Mouse (Mus musculus): Measurements from ENCODE around the gene Sept11. TPM values are rescaled to one million over a fixed set of nuclear protein-coding genes. Genes with fewer than 3 reads are reported as not detected.

The Sept11 gene
- polyA plus RNA-seq, 1 experiment from 2014 or later, result 222 TPM

DNA sequence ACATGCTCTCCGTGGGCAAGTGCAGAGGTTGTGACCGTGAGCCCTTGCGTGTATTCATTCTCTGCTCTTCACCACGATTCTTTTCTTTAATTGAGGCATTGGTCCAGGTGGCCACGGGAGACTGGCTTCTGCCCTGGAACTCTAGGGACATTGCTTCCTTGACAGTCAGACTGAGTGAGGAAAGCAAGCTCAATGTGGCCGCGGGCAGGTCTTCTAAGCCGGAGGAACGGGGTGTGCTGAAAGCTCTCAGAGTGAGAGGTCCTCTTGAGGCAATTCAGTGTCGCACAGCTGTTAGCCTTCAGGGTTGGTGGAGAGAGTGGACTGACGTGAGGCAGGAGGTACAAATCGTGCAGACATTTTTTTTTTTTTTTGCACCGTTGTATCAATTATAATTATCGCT, 5.6 kb downstream of the Sept11 start:
- Histone ChIP-seq H3K27ac (peak overlapping the region; percentile 57; the same call in 1 of the 2 replicates), H3K27me3 (no peaks in the 10 kb centered on the region), H3K4me1 (peaks cover 85% of the 10 kb centered on the region), H3K4me3 (replicated peaks) (no peak overlapping the region), H3K4me2 (peak overlapping the region; percentile 94), H3K9ac (peak overlapping the region; percentile 18; the same call in 1 of the 2 replicates), H3K9me3 (replicated peaks) (no peaks in the 10 kb centered on the region), H3K36me3 (no peaks in the 10 kb centered on the region)
- ATAC-seq (replicated peaks; ENCODE audit: low FRiP score), result no peak
- 50% methylated on average over 14 of the region's 14 CpGs for WGBS

GRCm38 (mm10) chr5:93100906-93101305, 7.7 kb downstream of the Sept11 start:
- ATAC-seq (replicated peaks; ENCODE audit: low FRiP score), result no peak
- 81% methylated on average over 4 of the region's 4 CpGs for WGBS
- Histone ChIP-seq H3K9ac (no peak overlapping the region), H3K4me1 (peaks cover 79% of the 10 kb centered on the region), H3K27me3 (no peaks in the 10 kb centered on the region), H3K36me3 (0 out of 2 replicates have a peak, but pooled peaks cover 5% of the 10 kb centered on the region), H3K9me3 (replicated peaks) (no peaks in the 10 kb centered on the region), H3K27ac (peak overlapping the region; percentile 67), H3K4me3 (replicated peaks) (no peak overlapping the region), H3K4me2 (0 out of 2 replicates have a peak overlapping the region, but pooled peaks have one; percentile 21)

GRCm38 (mm10) chr5:93101371-93101791, 8.1 kb downstream of the Sept11 start:
- WGBS, result 11% methylated on average over 8 of the region's 8 CpGs
- H3K4me1 ChIP-seq, result peaks cover 75% of the 10 kb centered on the region
- no peak overlapping the region for H3K4me3 ChIP-seq (replicated peaks)
- peak overlapping the region; percentile 21; the same call in 1 of the 2 replicates for H3K4me2 ChIP-seq
- H3K9ac ChIP-seq, result no peak overlapping the region
- 0 out of 2 replicates have a peak, but pooled peaks cover 5% of the 10 kb centered on the region for H3K36me3 ChIP-seq
- peak; percentile 65 for ATAC-seq (replicated peaks; ENCODE audit: low FRiP score)
- H3K27me3 ChIP-seq, result no peaks in the 10 kb centered on the region
- no peaks in the 10 kb centered on the region for H3K9me3 ChIP-seq (replicated peaks)
- H3K27ac ChIP-seq, result peak overlapping the region; percentile 67

DNA sequence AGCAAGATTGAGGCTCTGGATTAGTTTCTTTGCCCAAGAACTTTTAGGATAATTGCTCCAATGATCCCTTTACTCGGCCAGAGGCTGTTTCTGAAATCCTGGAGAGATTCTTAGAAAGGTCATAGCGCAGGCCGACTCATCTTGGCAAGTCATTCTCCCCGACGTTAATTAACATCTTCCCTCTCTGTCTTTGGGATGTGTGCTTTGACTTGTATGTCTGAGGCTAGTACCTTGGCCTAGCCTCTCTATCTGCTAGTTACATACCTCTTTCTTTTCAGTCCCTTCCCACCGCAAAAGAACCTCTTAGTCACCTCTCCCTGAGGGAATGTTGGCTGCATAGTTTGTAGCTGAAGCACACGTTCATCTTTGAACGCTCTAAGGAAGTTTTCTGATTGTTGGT, 10.4 kb downstream of the Sept11 start:
- no peaks in the 10 kb centered on the region for H3K9me3 ChIP-seq (replicated peaks)
- H3K36me3 ChIP-seq, result 0 out of 2 replicates have a peak, but pooled peaks cover 5% of the 10 kb centered on the region
- H3K4me2 ChIP-seq, result no peak overlapping the region
- peaks cover 53% of the 10 kb centered on the region for H3K4me1 ChIP-seq
- H3K27me3 ChIP-seq, result no peaks in the 10 kb centered on the region
- H3K4me3 ChIP-seq (replicated peaks), result no peak overlapping the region
- peak overlapping the region; percentile 54; the same call in 1 of the 2 replicates for H3K27ac ChIP-seq
- ATAC-seq (replicated peaks; ENCODE audit: low FRiP score), result no peak
- H3K9ac ChIP-seq, result no peak overlapping the region
- WGBS, result 71% methylated on average over 8 of the region's 8 CpGs

DNA sequence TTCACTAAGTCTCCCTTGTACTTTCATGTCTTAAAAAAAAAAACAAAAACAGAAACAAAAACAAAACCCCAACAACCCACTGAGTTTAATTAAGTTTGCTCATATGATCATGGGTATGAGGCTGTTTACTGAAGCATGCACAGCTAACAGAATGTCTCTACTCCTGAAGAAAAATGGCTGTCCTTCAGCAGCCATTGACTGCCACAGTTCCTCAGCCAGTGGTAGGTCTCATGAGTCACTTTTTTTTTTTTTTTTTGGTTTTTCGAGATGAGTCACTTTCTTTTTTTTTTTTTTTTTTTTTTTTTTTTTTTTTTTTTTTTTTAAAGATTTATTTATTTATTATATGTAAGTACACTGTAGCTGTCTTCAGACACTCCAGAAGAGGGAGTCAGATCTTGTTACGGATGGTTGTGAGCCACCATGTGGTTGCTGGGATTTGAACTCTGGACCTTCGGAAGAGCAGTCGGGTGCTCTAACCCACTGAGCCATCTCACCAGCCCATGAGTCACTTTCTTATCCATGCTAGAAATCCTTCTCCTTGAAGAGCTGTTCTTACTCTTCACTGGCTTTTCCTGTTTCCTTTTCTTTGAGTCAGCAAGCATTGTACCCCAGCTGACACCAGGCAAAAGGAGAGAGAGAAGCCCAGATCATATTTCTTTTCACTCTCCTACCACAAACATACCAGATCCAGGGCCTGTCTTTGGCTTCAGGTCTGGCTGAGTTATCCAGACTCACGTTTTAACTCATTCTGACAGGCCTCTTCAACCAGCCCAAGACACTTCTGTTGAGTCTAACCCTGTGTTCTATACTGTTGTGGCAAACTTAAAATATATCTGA, 12.0 kb downstream of the Sept11 start:
- Histone ChIP-seq H3K4me2 (no peak overlapping the region), H3K4me1 (peaks cover 39% of the 10 kb centered on the region), H3K4me3 (replicated peaks) (no peak overlapping the region), H3K9me3 (replicated peaks) (no peaks in the 10 kb centered on the region), H3K27me3 (no peaks in the 10 kb centered on the region), H3K27ac (peak overlapping the region; percentile 67), H3K9ac (no peak overlapping the region), H3K36me3 (peaks cover 13% of the 10 kb centered on the region; the same call in 1 of the 2 replicates)
- ATAC-seq (replicated peaks; ENCODE audit: low FRiP score), result peak; percentile 23; the same call in 1 of the 2 replicates
- 45% methylated on average over 5 of the region's 5 CpGs for WGBS

DNA sequence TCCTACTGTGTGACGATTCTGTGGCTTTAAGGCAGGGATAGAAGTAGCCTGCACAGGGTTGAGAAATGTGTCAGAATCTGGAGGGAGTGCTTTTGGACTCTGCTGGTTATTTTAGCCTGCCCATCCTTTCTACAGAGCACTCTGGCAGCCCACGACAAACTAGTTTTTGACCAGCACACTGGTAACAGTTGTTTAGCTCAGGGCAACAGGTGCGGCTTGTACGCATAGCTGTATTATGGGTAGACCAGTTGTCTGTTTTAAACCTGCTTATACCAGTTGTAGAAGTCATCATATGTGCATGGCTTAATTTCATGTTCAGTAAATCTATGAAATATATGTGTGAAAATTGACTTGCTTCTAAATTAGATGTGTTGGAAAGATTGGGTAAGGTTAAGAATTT, 12.8 kb downstream of the Sept11 start:
- Histone ChIP-seq H3K4me3 (replicated peaks) (no peak overlapping the region), H3K4me2 (no peak overlapping the region), H3K27me3 (no peaks in the 10 kb centered on the region), H3K36me3 (peaks cover 22% of the 10 kb centered on the region), H3K9ac (no peak overlapping the region), H3K27ac (peak overlapping the region; percentile 67; the same call in 1 of the 2 replicates), H3K4me1 (peaks cover 30% of the 10 kb centered on the region), H3K9me3 (replicated peaks) (no peaks in the 10 kb centered on the region)
- ATAC-seq (replicated peaks; ENCODE audit: low FRiP score), result no peak
- 94% methylated on average over 4 of the region's 4 CpGs for WGBS

GRCm38 (mm10) chr5:93108703-93109102, 15.5 kb downstream of the Sept11 start:
- H3K4me2 ChIP-seq, result no peak overlapping the region
- peaks cover 17% of the 10 kb centered on the region for H3K4me1 ChIP-seq
- no peak overlapping the region for H3K9ac ChIP-seq
- H3K27me3 ChIP-seq, result no peaks in the 10 kb centered on the region
- no peak for ATAC-seq (replicated peaks; ENCODE audit: low FRiP score)
- WGBS, result 75% methylated on average over 4 of the region's 4 CpGs
- H3K27ac ChIP-seq, result no peak overlapping the region
- no peaks in the 10 kb centered on the region for H3K9me3 ChIP-seq (replicated peaks)
- H3K4me3 ChIP-seq (replicated peaks), result no peak overlapping the region
- peaks cover 38% of the 10 kb centered on the region for H3K36me3 ChIP-seq

- no peak overlapping the region for H3K4me3 ChIP-seq (replicated peaks)
- H3K9ac ChIP-seq, result no peak overlapping the region
- H3K27me3 ChIP-seq, result no peaks in the 10 kb centered on the region
- H3K36me3 ChIP-seq, result peaks cover 36% of the 10 kb centered on the region
- H3K4me1 ChIP-seq, result peaks cover 20% of the 10 kb centered on the region
- H3K4me2 ChIP-seq, result no peak overlapping the region
- no peaks in the 10 kb centered on the region for H3K9me3 ChIP-seq (replicated peaks)
- WGBS, result 76% methylated on average over 2 of the region's 2 CpGs
- ATAC-seq (replicated peaks; ENCODE audit: low FRiP score), result no peak
- H3K27ac ChIP-seq, result no peak overlapping the region
Measured at GRCm38 (mm10) chr5:93109555-93109954, 16.3 kb downstream of the Sept11 start.

DNA sequence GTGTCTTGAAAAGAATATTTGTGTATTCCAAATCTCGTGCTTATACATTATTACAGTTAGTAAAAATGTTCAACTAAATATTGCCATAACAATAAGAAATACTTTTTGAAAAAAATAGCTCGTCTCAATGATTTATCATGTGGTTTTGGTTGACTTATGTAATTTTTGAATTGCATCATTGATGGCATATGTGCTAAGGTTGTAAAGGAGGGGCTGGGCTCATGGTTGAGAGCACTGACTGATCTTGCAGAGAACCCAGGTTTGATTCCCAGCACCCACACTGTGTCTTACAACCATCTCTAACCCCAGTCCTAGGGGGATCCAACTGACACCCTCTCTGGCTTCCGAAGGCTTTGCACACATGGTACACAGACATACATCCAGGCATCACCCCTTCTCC, 19.1 kb downstream of the Sept11 start:
- H3K9ac ChIP-seq, result no peak overlapping the region
- H3K4me2 ChIP-seq, result no peak overlapping the region
- H3K4me1 ChIP-seq, result peaks cover 41% of the 10 kb centered on the region
- 0 out of 2 replicates have a peak overlapping the region, but pooled peaks have one; percentile 41 for H3K27ac ChIP-seq
- H3K9me3 ChIP-seq (replicated peaks), result no peaks in the 10 kb centered on the region
- no peak for ATAC-seq (replicated peaks; ENCODE audit: low FRiP score)
- H3K27me3 ChIP-seq, result no peaks in the 10 kb centered on the region
- H3K4me3 ChIP-seq (replicated peaks), result no peak overlapping the region
- WGBS, result 92% methylated on average over 3 of the region's 3 CpGs
- peaks cover 33% of the 10 kb centered on the region for H3K36me3 ChIP-seq

- Histone ChIP-seq H3K9ac (no peak overlapping the region), H3K36me3 (peaks cover 33% of the 10 kb centered on the region), H3K9me3 (replicated peaks) (no peaks in the 10 kb centered on the region), H3K27ac (peak overlapping the region; percentile 86), H3K4me2 (no peak overlapping the region), H3K4me1 (peaks cover 52% of the 10 kb centered on the region), H3K4me3 (replicated peaks) (no peak overlapping the region), H3K27me3 (no peaks in the 10 kb centered on the region)
- no peak for ATAC-seq (replicated peaks; ENCODE audit: low FRiP score)
- 76% methylated on average over 5 of the region's 5 CpGs for WGBS
Measured at GRCm38 (mm10) chr5:93113517-93113916, 20.3 kb downstream of the Sept11 start.

- Histone ChIP-seq H3K9ac (no peak overlapping the region), H3K4me2 (no peak overlapping the region), H3K27me3 (no peaks in the 10 kb centered on the region), H3K4me3 (replicated peaks) (no peak overlapping the region), H3K4me1 (peaks cover 57% of the 10 kb centered on the region), H3K27ac (peak overlapping the region; percentile 86), H3K9me3 (replicated peaks) (no peaks in the 10 kb centered on the region), H3K36me3 (peaks cover 31% of the 10 kb centered on the region)
- whole genome bisulfite sequencing, result 42% methylated on average over 6 of the region's 6 CpGs
- ATAC-seq (replicated peaks; ENCODE audit: low FRiP score), result peak; percentile 37
Measured at GRCm38 (mm10) chr5:93114515-93114914, 21.3 kb downstream of the Sept11 start.

DNA sequence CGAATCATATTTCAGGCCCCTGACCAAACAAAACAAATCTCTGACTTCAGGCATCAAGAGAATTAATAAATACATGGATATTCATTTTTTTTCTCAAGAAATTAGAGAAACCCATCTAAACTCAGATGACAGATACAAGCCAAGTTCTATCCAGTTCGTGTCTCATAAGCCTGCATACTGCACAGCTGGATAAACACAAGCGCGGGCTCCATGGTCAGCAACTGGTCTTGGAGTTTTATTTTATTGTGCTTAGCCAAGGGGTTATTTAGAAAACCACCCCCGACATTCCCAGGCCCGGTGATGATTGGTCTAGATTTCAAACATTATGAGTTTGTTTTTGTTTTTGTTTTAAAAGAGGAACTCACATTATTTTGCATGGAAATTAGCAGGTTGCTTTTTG, 21.8 kb downstream of the Sept11 start:
- H3K27me3 ChIP-seq, result no peaks in the 10 kb centered on the region
- peaks cover 26% of the 10 kb centered on the region for H3K36me3 ChIP-seq
- peak overlapping the region; percentile 86 for H3K27ac ChIP-seq
- no peaks in the 10 kb centered on the region for H3K9me3 ChIP-seq (replicated peaks)
- no peak overlapping the region for H3K9ac ChIP-seq
- ATAC-seq (replicated peaks; ENCODE audit: low FRiP score), result peak; percentile 76
- no peak overlapping the region for H3K4me3 ChIP-seq (replicated peaks)
- H3K4me2 ChIP-seq, result no peak overlapping the region
- 29% methylated on average over 6 of the region's 6 CpGs for WGBS
- peaks cover 61% of the 10 kb centered on the region for H3K4me1 ChIP-seq

All from kidney, embryonic 15.5 days (tissue).